8 mouse cellular contexts compared by ENCODE assay signal in genomic region chr1:79956121-79956520, GRCm38 (mm10).
DNase-seq lines count a peak whose midpoint lies in the region; ATAC-seq and TF ChIP-seq lines count a peak whose summit lies in the region.

No protein-coding gene starts in this region.

- TF ChIP-seq CTCF in left cerebral cortex, adult 2 months (IDR thresholded peaks at IDR 0.05), result no peak

- intact Hi-C loops in left cerebral cortex, postnatal 4 days (cut with DNase I), result no loop called here
- intact Hi-C loops in left cerebral cortex, adult 2 months (cut with DNase I), result no loop called here

- no peaks in the 10 kb centered on the region for H3K27me3 ChIP-seq in forebrain, embryonic 15.5 days
- no peaks in the 10 kb centered on the region for H3K27me3 ChIP-seq in midbrain, embryonic 15.5 days (replicated peaks)

- no peak overlapping the region for H3K4me3 ChIP-seq in left cerebral cortex, adult 2 months
- no peak overlapping the region for H3K4me3 ChIP-seq in forebrain, embryonic 15.5 days
- no peak overlapping the region for H3K4me3 ChIP-seq in midbrain, embryonic 15.5 days

- H3K27ac ChIP-seq in left cerebral cortex, adult 2 months, result no peak overlapping the region
- no peak overlapping the region for H3K27ac ChIP-seq in forebrain, embryonic 15.5 days (replicated peaks)
- no peak overlapping the region for H3K27ac ChIP-seq in midbrain, embryonic 15.5 days

- H3K4me1 ChIP-seq in forebrain, embryonic 15.5 days, result peaks cover 4% of the 10 kb centered on the region; the same call in 1 of the 2 replicates
- no peaks in the 10 kb centered on the region for H3K4me1 ChIP-seq in midbrain, embryonic 15.5 days

- DNase-seq in adrenal gland, postnatal 36 days, result peak; percentile 24 to 51
- DNase-seq in adrenal gland, adult 18-20 months (ENCODE audit: low spot score in 2 of 2), result no peak
- peak; percentile 86 for DNase-seq in left cerebral cortex, postnatal 4 days
- DNase-seq in left cerebral cortex, adult 2 months (ENCODE audit: extremely low spot score in 1 of 2, low spot score in 2 of 2), result no peak
- peak; percentile 48 to 64 for DNase-seq in kidney, postnatal 36 days

- no peak overlapping the region for H3K9ac ChIP-seq in forebrain, embryonic 15.5 days (replicated peaks)
- no peak overlapping the region for H3K9ac ChIP-seq in midbrain, embryonic 15.5 days

- WGBS in forebrain, embryonic 15.5 days, result 7% methylated on average over 1 of the region's 1 CpGs
- 50% methylated on average over 1 of the region's 1 CpGs for WGBS in midbrain, embryonic 15.5 days

- H3K36me3 ChIP-seq in forebrain, embryonic 15.5 days, result no peaks in the 10 kb centered on the region
- H3K36me3 ChIP-seq in midbrain, embryonic 15.5 days (replicated peaks), result no peaks in the 10 kb centered on the region

- H3K4me2 ChIP-seq in forebrain, embryonic 15.5 days (replicated peaks), result no peak overlapping the region
- H3K4me2 ChIP-seq in midbrain, embryonic 15.5 days, result no peak overlapping the region

- no peaks in the 10 kb centered on the region for H3K9me3 ChIP-seq in forebrain, embryonic 15.5 days
- no peaks in the 10 kb centered on the region for H3K9me3 ChIP-seq in midbrain, embryonic 15.5 days

- ATAC-seq in forebrain, embryonic 15.5 days (replicated peaks), result peak; percentile 80
- ATAC-seq in midbrain, embryonic 15.5 days (replicated peaks), result peak; percentile 48
- ATAC-seq in frontal cortex, adult (ENCODE audit: low TSS enrichment), result no peak

Comparison
In these comparisons a context has a peak if more than half of its experiments do, and no peak if none do; other contexts are left out.
1. DNase-seq: peak in adrenal gland, postnatal 36 days (2 of 2), left cerebral cortex, postnatal 4 days (single experiment) and kidney, postnatal 36 days (2 of 2); none in adrenal gland, adult 18-20 months (0 of 2) and left cerebral cortex, adult 2 months (0 of 2).